Mouse (Mus musculus) heart, postnatal 36 days (tissue): ENCODE measurements at regions not wholly inside any gene's neighbourhood (a gene's known extent, or its start where the extent isn't known, plus 50 kb on each side); places are given as distances from the start of the nearest gene placed in this dataset.

ENCODE experiments used
- DNase-seq, 2 experiments: peaks; one replicate each; pipeline ENCODE4 v3.0.0; 2021 to 2022
- intact Hi-C: fragments of 180-260 bp; cut with DNase I; formaldehyde crosslinking; loops from one replicate; pipeline ENCODE4 v1.15.1; 2025

DNA sequence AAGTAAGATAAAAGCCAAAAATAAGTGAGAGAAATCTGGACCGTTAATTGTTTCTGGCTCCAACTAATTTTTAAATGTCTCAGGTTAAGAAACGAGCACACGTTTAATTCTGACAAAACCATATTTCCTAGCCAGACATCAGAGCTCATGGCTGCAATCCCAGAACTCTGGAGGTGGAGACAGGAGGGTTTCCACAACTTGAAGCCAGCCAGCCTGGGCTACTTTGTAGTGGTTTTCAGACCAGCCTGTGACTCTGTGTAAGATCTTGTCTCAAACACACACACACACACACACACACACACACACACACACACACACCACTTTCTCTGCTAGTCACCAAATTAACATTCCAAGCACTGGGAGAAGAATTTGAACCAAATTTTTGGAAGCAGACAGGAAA lies 174.2 kb downstream of the Efnb2 start:
- DNase-seq = no peak
- intact Hi-C loops = loop anchor here (10.0 kb wide), 1 partner anchor 168 kb away; no protein-coding TSS in a partner anchor

- intact Hi-C loops = loop anchor here (10.0 kb wide), 1 partner anchor 170 kb away; no protein-coding TSS in a partner anchor
- DNase-seq = no peak
Observed at GRCm38 (mm10) chr8:8485252-8485651, 175.8 kb downstream of the Efnb2 start.

GRCm38 (mm10) chr8:8484546-8484945 lies 176.5 kb downstream of the Efnb2 start:
- DNase-seq = no peak
- intact Hi-C loops = loop anchor here (5.0 to 10.0 kb wide), 2 partner anchors 147 to 170 kb away; no protein-coding TSS in a partner anchor

- intact Hi-C loops = loop anchor here (5.0 to 10.0 kb wide), 2 partner anchors 146 to 172 kb away; no protein-coding TSS in a partner anchor
- peak; percentile 12 to 29 for DNase-seq
Observed at GRCm38 (mm10) chr8:8482707-8483480, 178.1 kb downstream of the Efnb2 start.

GRCm38 (mm10) chr8:8477456-8477855 lies 183.6 kb downstream of the Efnb2 start:
- intact Hi-C loops = no loop called here
- peak in 1 of 2 experiments; percentile 10 for DNase-seq

GRCm38 (mm10) chr8:8468552-8468951 lies 192.5 kb downstream of the Efnb2 start:
- intact Hi-C loops = no loop called here

DNA sequence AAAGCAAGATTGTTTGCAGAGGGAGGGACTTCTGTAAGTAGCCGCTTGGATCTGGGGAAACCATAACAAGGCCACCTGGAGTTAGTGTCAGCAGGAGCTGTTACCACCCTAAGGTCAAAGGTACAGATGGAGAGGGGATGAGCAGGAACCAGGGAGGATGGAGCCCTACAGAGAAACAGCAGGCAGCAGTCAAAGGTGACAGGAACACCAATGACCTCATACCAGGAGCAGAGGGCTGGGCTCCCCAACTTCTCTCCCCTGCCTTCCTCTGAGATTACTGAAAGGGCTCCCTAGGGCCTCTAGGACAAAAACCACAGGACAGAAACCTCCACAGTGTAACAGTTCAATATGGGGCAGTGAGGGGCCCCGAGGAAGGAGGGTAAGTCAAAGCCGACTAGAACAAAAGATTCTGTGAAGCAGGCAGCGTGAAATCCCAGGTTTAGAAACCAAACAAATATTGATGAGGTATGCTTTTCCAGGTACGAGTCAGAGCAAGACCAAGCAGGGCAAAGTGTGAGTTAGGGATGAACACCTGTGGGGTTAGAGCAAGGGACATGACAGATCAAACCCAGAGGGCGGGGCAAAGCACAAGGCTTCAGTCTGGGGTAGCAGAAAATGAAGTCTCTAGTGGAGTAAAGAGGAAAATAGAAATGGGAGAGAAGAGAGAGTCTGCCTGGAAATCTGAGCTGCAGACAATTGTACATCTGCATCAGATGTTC lies 194.4 kb downstream of the Efnb2 start:
- no peak for DNase-seq
- intact Hi-C loops = no loop called here

More at GRCm38 (mm10) chr8:8468552-8468951, 192.5 kb downstream of the Efnb2 start:
- no peak for DNase-seq

- DNase-seq = no peak
- intact Hi-C loops = no loop called here
Observed at GRCm38 (mm10) chr8:8462455-8462854, 198.6 kb downstream of the Efnb2 start.

DNA sequence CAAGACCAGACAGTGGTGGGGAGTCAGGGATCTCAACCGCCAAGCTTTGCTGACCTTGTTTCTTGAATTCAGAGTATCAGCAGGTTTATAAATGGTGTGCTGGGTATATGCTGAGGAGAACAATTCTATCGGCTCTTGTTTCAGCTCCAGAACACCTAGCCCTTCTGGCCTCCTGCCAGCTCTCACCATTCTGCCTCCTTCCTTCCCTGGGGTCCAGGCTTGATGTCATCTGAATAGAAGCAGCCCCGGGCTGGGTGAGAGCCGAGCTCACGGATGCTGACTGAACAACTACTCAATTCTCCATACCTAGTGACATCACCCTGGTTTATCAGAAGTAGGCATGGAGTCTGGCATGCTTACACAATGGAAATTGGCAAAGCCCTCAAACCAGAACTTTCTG lies 203.5 kb downstream of the Efnb2 start:
- intact Hi-C loops = no loop called here
- DNase-seq = no peak

- intact Hi-C loops = no loop called here
- DNase-seq = no peak
Observed at GRCm38 (mm10) chr8:8453944-8454343, 207.1 kb downstream of the Efnb2 start.

DNA sequence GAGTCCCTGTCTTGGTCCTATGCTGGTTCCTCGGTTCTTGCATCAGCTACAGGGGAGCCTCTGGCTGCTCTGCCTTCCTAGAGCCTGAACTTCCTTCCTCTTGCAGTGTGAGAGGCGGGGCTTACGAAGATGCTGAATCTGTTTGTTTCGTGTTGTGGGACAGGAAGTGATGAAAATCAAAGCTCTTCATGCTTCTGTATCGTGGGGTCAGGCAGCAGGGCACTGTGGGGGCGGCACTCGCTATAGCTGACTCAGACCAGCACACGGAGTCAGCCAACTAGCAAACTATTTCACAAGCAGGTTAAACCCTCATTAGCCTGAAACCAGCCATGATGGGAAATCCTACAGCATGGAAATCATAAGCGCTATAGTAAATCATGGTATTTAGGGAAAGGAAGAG lies 208.8 kb downstream of the Efnb2 start:
- intact Hi-C loops = no loop called here
- DNase-seq = peak; percentile 6 to 14

DNA sequence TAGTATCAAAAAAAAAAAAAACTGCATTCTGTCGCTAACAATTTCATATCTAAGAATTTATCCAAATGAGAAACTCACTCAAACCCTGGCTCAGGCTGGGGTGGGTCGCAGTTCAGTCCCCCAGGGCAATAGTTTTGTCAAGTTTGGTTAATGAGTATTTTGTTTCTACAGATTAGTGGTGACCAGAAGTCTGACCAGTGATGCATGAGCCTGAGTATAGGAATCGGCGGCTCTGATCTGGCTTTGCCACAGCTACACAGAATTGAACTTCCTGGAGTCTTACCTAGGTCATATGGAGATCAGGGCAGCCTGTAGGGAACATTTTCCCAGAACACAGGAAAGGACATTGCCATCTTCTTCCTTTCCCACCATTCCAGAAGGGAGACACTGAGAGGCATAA lies 212.1 kb downstream of the Efnb2 start:
- DNase-seq = no peak
- intact Hi-C loops = no loop called here

DNA sequence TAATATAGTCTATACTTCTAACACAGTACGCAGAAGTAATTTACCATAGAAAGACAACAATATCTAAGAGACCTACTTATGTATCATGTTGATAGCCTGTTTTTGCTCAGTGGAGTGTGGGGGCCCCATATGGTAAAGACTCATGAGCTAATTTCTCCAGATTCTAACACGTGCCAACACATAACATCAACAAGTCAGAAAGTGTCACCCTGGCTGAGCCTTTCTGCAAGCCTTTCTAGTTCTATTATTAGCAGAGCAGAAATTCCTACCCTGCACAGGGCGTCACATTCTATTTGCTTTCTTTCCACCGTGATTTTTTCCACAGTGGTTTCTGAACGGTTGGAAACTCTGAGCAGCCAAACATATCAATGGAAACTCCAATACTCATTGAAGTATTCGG lies 219.5 kb downstream of the Efnb2 start:
- DNase-seq = no peak
- intact Hi-C loops = no loop called here

DNA sequence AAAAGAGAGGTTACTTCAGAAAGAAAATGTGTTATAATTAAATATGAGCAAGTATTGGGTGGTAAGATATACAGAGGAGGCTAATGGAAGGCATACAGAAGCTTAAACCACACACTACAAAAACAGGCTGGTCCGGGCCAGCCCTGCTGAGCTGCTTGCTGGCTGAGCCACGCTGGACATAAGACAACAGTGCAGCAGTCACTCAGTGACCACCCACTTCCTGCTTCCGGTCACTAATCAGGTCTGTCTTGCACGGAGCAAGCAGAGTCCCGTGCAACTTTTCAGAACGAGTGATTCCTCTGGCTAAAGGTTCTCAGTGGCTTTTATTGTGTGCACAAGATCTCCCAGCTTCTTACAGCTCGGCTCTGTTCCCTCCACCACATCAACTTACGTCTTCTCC lies 220.1 kb downstream of the Efnb2 start:
- intact Hi-C loops = no loop called here
- peak in 1 of 2 experiments; percentile 9 for DNase-seq

- no peak for DNase-seq
- intact Hi-C loops = no loop called here
Observed at GRCm38 (mm10) chr8:8426201-8426600, 234.8 kb downstream of the Efnb2 start.

DNA sequence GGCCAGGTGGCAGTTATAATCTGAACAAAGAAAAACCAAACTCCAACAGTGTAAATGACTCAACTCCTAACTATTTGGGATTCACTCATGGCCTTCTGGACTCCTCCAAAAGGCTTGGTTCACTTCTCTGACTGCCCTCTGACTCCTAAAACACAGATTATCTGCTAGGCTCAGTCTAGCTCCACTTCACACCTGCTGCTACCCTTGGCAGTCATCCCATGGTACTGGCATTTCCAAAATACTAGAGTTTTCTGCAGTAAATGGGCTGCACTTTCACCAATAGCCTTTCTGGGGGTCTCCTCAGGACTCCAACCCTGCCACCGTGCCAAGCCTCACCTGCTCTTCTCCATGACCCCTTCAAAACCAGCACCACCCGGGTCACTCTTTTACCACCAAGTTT lies 237.6 kb downstream of the Efnb2 start:
- DNase-seq = no peak
- intact Hi-C loops = no loop called here

DNA sequence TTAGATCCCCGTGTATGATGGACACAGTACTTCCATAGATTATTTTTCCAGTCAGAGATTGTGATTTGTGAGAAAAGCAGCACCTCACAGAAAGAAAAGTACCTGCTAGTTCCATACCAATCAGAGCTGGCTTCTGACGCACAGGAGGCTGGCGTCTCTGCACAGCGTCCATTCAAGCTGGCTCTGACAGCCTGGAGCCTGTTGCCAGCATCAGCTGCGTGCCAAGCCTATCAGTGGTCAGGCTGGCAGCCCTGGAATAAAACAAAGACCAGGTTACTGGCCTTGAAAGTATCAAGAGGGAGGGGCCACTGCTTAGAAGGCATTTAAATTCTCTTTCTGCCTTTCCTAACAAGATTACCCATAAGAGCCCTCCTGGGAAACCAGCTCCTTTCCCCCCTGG lies 239.3 kb downstream of the Efnb2 start:
- DNase-seq = peak; percentile 35 to 45
- intact Hi-C loops = no loop called here

- no peak for DNase-seq
- intact Hi-C loops = no loop called here
Observed at GRCm38 (mm10) chr8:8419360-8420330, 241.4 kb downstream of the Efnb2 start.

DNA sequence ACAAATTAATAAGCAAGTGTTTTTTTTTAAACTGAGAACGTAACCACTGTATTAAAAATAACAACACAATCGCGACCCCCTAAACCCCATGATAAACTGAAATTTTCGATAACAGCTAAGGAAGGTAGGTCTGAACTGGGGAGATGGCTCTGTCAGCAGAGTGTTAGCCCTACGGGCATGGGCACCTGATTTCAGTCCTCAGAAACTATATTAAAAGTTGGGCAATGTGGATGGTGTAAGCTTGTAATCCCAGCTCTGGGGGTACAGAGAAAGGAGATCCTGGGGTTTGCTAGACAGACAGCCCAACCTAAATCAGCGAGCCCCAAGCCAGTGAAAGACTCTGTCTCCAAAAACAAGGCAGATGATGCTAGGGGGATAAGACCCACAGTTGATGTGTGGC lies 242.1 kb downstream of the Efnb2 start:
- DNase-seq = no peak
- intact Hi-C loops = no loop called here

GRCm38 (mm10) chr8:8418525-8418924 lies 242.5 kb downstream of the Efnb2 start:
- intact Hi-C loops = no loop called here
- DNase-seq = no peak
